Mouse (Mus musculus) urinary bladder, postnatal 36 days (tissue): ENCODE measurements around the gene Ngfr.
A peak's percentile ranks its signal among the peaks of the same experiment; 100 is the strongest.

Source experiments
- DNase-seq, 2 experiments: peaks; one replicate each; pipeline ENCODE4 v3.0.0; 2022; ENCODE audit warnings: low spot score in 2 of 2, mixed read lengths in 1 of 2

The Ngfr gene

GRCm38 (mm10) chr11:95595438-95596149, 8.1 kb upstream of the Ngfr start:
- no peak for DNase-seq

- DNase-seq, result no peak
These were observed 7.2 kb upstream of the Ngfr start for GRCm38 (mm10) chr11:95594686-95595212.

GRCm38 (mm10) chr11:95593501-95593900, 6.0 kb upstream of the Ngfr start:
- DNase-seq, result no peak

GRCm38 (mm10) chr11:95592691-95593090, 5.2 kb upstream of the Ngfr start:
- DNase-seq, result no peak

- no peak for DNase-seq
These were observed 1.7 kb upstream of the Ngfr start for GRCm38 (mm10) chr11:95589195-95589594.

GRCm38 (mm10) chr11:95586751-95587422, 648 bp downstream of the Ngfr start:
- DNase-seq, result no peak

GRCm38 (mm10) chr11:95586184-95586583, 1.4 kb downstream of the Ngfr start:
- DNase-seq, result peak; percentile 77 to 82

GRCm38 (mm10) chr11:95585684-95586083, 1.9 kb downstream of the Ngfr start:
- DNase-seq, result no peak

- no peak for DNase-seq
These were observed 2.3 kb downstream of the Ngfr start for GRCm38 (mm10) chr11:95585281-95585680.

- DNase-seq, result no peak
These were observed 2.9 kb downstream of the Ngfr start for GRCm38 (mm10) chr11:95584651-95585050.

- no peak for DNase-seq
These were observed 4.1 kb downstream of the Ngfr start for GRCm38 (mm10) chr11:95583396-95583795.

- DNase-seq, result no peak
These were observed 5.3 kb downstream of the Ngfr start for GRCm38 (mm10) chr11:95582193-95582592.

- no peak for DNase-seq
These were observed 8.1 kb downstream of the Ngfr start for GRCm38 (mm10) chr11:95579455-95579854.

GRCm38 (mm10) chr11:95577776-95578446, 9.6 kb downstream of the Ngfr start:
- DNase-seq, result no peak

- DNase-seq, result no peak
These were observed 11.2 kb downstream of the Ngfr start for GRCm38 (mm10) chr11:95576299-95576698.

- no peak for DNase-seq
These were observed 11.7 kb downstream of the Ngfr start for GRCm38 (mm10) chr11:95575791-95576190.

- DNase-seq, result no peak
These were observed 12.7 kb downstream of the Ngfr start for GRCm38 (mm10) chr11:95574786-95575334.

- DNase-seq, result no peak
These were observed 15.3 kb downstream of the Ngfr start for GRCm38 (mm10) chr11:95572227-95572626.

- DNase-seq, result no peak
These were observed 15.8 kb downstream of the Ngfr start for GRCm38 (mm10) chr11:95571755-95572154.

GRCm38 (mm10) chr11:95570827-95571619, 16.5 kb downstream of the Ngfr start:
- no peak for DNase-seq

- no peak for DNase-seq
These were observed 17.6 kb downstream of the Ngfr start for GRCm38 (mm10) chr11:95569908-95570307.
